Mouse (Mus musculus) frontal cortex, adult 2 months (tissue): ENCODE measurements around the gene Atp12a. TPM values are rescaled to one million over a fixed set of nuclear protein-coding genes. Genes with fewer than 3 reads are reported as not detected.

Experiments used
- DNase-seq, 2 experiments: peaks; one replicate each; pipeline ENCODE4 v3.0.0; 2022; ENCODE audit warnings: low spot score in 1 of 2; ENCODE audit errors: extremely low spot score in 1 of 2
- polyA plus RNA-seq: library from polyadenylated mRNA; depleted of rRNA; stranded (reverse); fragments of >200 nt; gene quantifications from 2 replicates; pipeline ENCODE4 v1.2.3, GENCODE M21; 2012; rRNA removed

The Atp12a gene
- 0.02 and 0.04 TPM in 2 replicates for polyA plus RNA-seq

- DNase-seq: no peak
These were observed at the start of gene Atp12a for GRCm38 (mm10) chr14:56364711-56365237. Gene Atp12a, plus strand, starts transcription at chr14:56365068.

- DNase-seq: no peak
These were observed 49.3 kb upstream of the Atp12a start for GRCm38 (mm10) chr14:56315519-56315918.

GRCm38 (mm10) chr14:56316333-56316732 is 48.5 kb upstream of the Atp12a start:
- DNase-seq: no peak

GRCm38 (mm10) chr14:56322982-56323381 is 41.9 kb upstream of the Atp12a start:
- no peak for DNase-seq

GRCm38 (mm10) chr14:56325038-56325437 is 39.8 kb upstream of the Atp12a start:
- DNase-seq: no peak

- no peak for DNase-seq
These were observed 31.2 kb upstream of the Atp12a start for GRCm38 (mm10) chr14:56333700-56334099.

GRCm38 (mm10) chr14:56334437-56334836 is 30.4 kb upstream of the Atp12a start:
- DNase-seq: no peak

- DNase-seq: no peak
These were observed 28.8 kb upstream of the Atp12a start for GRCm38 (mm10) chr14:56336032-56336431.

GRCm38 (mm10) chr14:56337075-56337474 is 27.8 kb upstream of the Atp12a start:
- no peak for DNase-seq

- DNase-seq: no peak
These were observed 27.2 kb upstream of the Atp12a start for GRCm38 (mm10) chr14:56337696-56338095.

- no peak for DNase-seq
These were observed 25.9 kb upstream of the Atp12a start for GRCm38 (mm10) chr14:56338882-56339442.

GRCm38 (mm10) chr14:56348704-56349103 is 16.2 kb upstream of the Atp12a start:
- DNase-seq: no peak

- DNase-seq: no peak
These were observed 15.3 kb upstream of the Atp12a start for GRCm38 (mm10) chr14:56349541-56349940.

- no peak for DNase-seq
These were observed 12.8 kb upstream of the Atp12a start for GRCm38 (mm10) chr14:56351959-56352660.

GRCm38 (mm10) chr14:56354803-56355202 is 10.1 kb upstream of the Atp12a start:
- no peak for DNase-seq

- DNase-seq: no peak
These were observed 9.5 kb upstream of the Atp12a start for GRCm38 (mm10) chr14:56355396-56355795.

GRCm38 (mm10) chr14:56356196-56356595 is 8.7 kb upstream of the Atp12a start:
- no peak for DNase-seq

GRCm38 (mm10) chr14:56358422-56358821 is 6.4 kb upstream of the Atp12a start:
- DNase-seq: no peak

- DNase-seq: no peak
These were observed 5.7 kb upstream of the Atp12a start for GRCm38 (mm10) chr14:56359131-56359530.

GRCm38 (mm10) chr14:56365292-56365691 is 424 bp downstream of the Atp12a start:
- DNase-seq: no peak

GRCm38 (mm10) chr14:56366712-56367111 is 1.8 kb downstream of the Atp12a start:
- no peak for DNase-seq

GRCm38 (mm10) chr14:56368834-56369233 is 4.0 kb downstream of the Atp12a start:
- no peak for DNase-seq
